Mouse (Mus musculus) gastrocnemius, postnatal 25 days (tissue): Measurements from ENCODE around the gene Hist1h2ak. TPM values are rescaled to one million over a fixed set of nuclear protein-coding genes. Genes with fewer than 3 reads are reported as not detected.
"Not testable (repeated sequence)": the region's sequence is repeated elsewhere in the genome, so short reads cannot be mapped to it uniquely, and the experiment has no call there.

Source experiments
- DNase-seq: peaks from one replicate; pipeline ENCODE4 v3.0.0; 2022
- total RNA-seq, 2 experiments: library from RNA; stranded (reverse); gene quantifications; 1 replicate in 1 of 2; 2 replicates in 1 of 2; pipeline ENCODE4 v1.2.3; 2021

The Hist1h2ak gene
- total RNA-seq, 2 experiments from 2014 or later = 2.7 to 6.4 TPM

- DNase-seq = no peak
These were observed 2.1 kb upstream of the Hist1h2ak start for GRCm38 (mm10) chr13:21755707-21756106.

- not testable (repeated sequence) for DNase-seq
These were observed 821 bp upstream of the Hist1h2ak start for GRCm38 (mm10) chr13:21754294-21755001.

- DNase-seq = no peak
These were observed 540 bp downstream of the Hist1h2ak start for GRCm38 (mm10) chr13:21753051-21753523.

- DNase-seq = no peak
These were observed 1.3 kb downstream of the Hist1h2ak start for GRCm38 (mm10) chr13:21752356-21752755.

GRCm38 (mm10) chr13:21751827-21752226 is 1.8 kb downstream of the Hist1h2ak start:
- DNase-seq = no peak

- DNase-seq = no peak
These were observed 2.2 kb downstream of the Hist1h2ak start for GRCm38 (mm10) chr13:21751417-21751816.

- peak; percentile 79 for DNase-seq
These were observed 3.2 kb downstream of the Hist1h2ak start, which contains the start of gene Hist1h4k for GRCm38 (mm10) chr13:21750159-21751017. Hist1h4k (minus strand) TSS chr13:21750505.

- DNase-seq = no peak
These were observed 4.1 kb downstream of the Hist1h2ak start for GRCm38 (mm10) chr13:21749387-21750158.

GRCm38 (mm10) chr13:21745006-21745405 is 8.6 kb downstream of the Hist1h2ak start:
- DNase-seq = no peak

GRCm38 (mm10) chr13:21734906-21735767 is 18.5 kb downstream of the Hist1h2ak start, which contains the start of gene Hist1h4j:
Hist1h4j (plus strand) TSS chr13:21735064.
- DNase-seq = peak; percentile 38

- DNase-seq = peak; percentile 32
These were observed 19.4 kb downstream of the Hist1h2ak start for GRCm38 (mm10) chr13:21734010-21734905.

GRCm38 (mm10) chr13:21733466-21733865 is 20.2 kb downstream of the Hist1h2ak start:
- no peak for DNase-seq

GRCm38 (mm10) chr13:21729544-21729943 is 24.1 kb downstream of the Hist1h2ak start:
- no peak for DNase-seq

- DNase-seq = no peak
These were observed 25.6 kb downstream of the Hist1h2ak start for GRCm38 (mm10) chr13:21727948-21728572.

GRCm38 (mm10) chr13:21722993-21723836 is 30.4 kb downstream of the Hist1h2ak start:
- no peak for DNase-seq

GRCm38 (mm10) chr13:21722373-21722925 is 31.2 kb downstream of the Hist1h2ak start:
- DNase-seq = no peak

GRCm38 (mm10) chr13:21721757-21722372 is 31.8 kb downstream of the Hist1h2ak start, which contains the start of gene Hist1h2bm:
Hist1h2bm (plus strand) TSS chr13:21722044.
- DNase-seq = peak; percentile 18
